Mouse (Mus musculus) thymus, adult 2 months (tissue): ENCODE measurements around the gene Arhgef40.

Experiments used
- CTCF ChIP-seq: fragments of 200-500 bp; IDR thresholded peaks from 2 replicates; pipeline ENCODE4 v1.5.1; 2012; ENCODE audit warnings: mild to moderate bottlenecking, control low read depth, low read length, moderate library complexity, borderline replicate concordance; ENCODE audit not compliant: control insufficient read depth, poor library complexity, insufficient read depth; ENCODE audit errors: extremely low read depth
- POLR2A ChIP-seq: fragments of 200-500 bp; IDR thresholded peaks from 2 replicates; pipeline ENCODE4 v1.6.1; 2012; ENCODE audit warnings: mild to moderate bottlenecking, low read length, control low read depth, moderate library complexity; ENCODE audit not compliant: control insufficient read depth, poor library complexity, insufficient read depth; ENCODE audit errors: extremely low read depth

DNA sequence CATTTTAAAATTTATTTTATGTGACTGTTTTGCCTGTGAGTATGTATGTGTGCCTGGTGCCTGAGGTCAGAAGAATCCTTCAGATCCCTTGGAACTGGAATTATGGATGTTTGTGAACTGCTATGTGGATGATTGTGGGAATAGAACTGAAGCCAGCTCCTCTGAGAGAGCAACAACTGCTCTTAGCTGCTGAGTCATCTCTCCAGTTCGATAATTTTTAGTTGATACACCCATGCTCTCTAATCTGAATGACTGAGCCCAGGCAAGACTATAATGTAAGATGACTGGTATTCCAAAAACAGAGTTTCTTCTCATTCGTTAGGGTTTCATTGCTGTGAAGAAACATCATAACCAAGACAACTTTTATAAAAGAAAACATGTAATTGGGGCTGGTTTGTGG lies 39.6 kb downstream of the Arhgef40 start:
- TF ChIP-seq POLR2A (no peak), CTCF (no peak)
